Mouse (Mus musculus) heart, embryonic 12.5 days (tissue): ENCODE results near the gene A930009A15Rik. TPM values are rescaled to one million over a fixed set of nuclear protein-coding genes. Genes with fewer than 3 reads are reported as not detected.

ENCODE experiments used
- ATAC-seq: fragments of 200-750 bp; cut with Nextera tagmentation; 2 replicates; pipeline ENCODE4 v1.8.0; 2017; ENCODE audit warnings: moderate TSS enrichment, moderate library complexity; ENCODE audit not compliant: insufficient number of reproducible peaks, low FRiP score
- H3K27ac ChIP-seq: fragments of 300-500 bp; sonication (generic); 2 replicates; pipeline ENCODE4 v1.5.1; 2016; ENCODE audit warnings: mild to moderate bottlenecking, moderate library complexity; ENCODE audit not compliant: poor library complexity, severe bottlenecking
- H3K27me3 ChIP-seq: fragments of 300-500 bp; sonication (generic); replicated peaks from 2 replicates; pipeline ENCODE4 v1.6.1; 2016; ENCODE audit warnings: mild to moderate bottlenecking, moderate library complexity
- H3K36me3 ChIP-seq: fragments of 300-500 bp; sonication (generic); 2 replicates; pipeline ENCODE4 v1.6.1; 2016; ENCODE audit warnings: mild to moderate bottlenecking, moderate library complexity
- H3K4me1 ChIP-seq: fragments of 300-500 bp; sonication (generic); replicated peaks from 2 replicates; pipeline ENCODE4 v1.6.1; 2016; ENCODE audit warnings: mild to moderate bottlenecking
- H3K4me2 ChIP-seq: fragments of 300-500 bp; sonication (generic); 2 replicates; pipeline ENCODE4 v1.6.1; 2016; ENCODE audit warnings: mild to moderate bottlenecking, moderate library complexity
- H3K4me3 ChIP-seq: fragments of 300-500 bp; sonication (generic); 2 replicates; pipeline ENCODE4 v1.5.1; 2016; ENCODE audit warnings: mild to moderate bottlenecking
- H3K9ac ChIP-seq: fragments of 300-500 bp; sonication (generic); 2 replicates; pipeline ENCODE4 v1.6.1; 2016; ENCODE audit warnings: mild to moderate bottlenecking, moderate library complexity
- H3K9me3 ChIP-seq: fragments of 300-500 bp; sonication (generic); replicated peaks from 2 replicates; pipeline ENCODE4 v1.6.1; 2016; ENCODE audit warnings: mild to moderate bottlenecking, moderate library complexity
- WGBS: fragments of 180-500 bp; shearing (Covaris S2); methylation state at CpG from one replicate; pipeline ENCODE4 v1.1.7; 2016; 5-methylcytosine and 5-hydroxymethylcytosine counted together
- polyA plus RNA-seq: library from polyadenylated mRNA; unstranded; fragments of >200 nt; fragmentation: Nextera tagmentation; extraction: Ambion mirVana; gene quantifications from 2 replicates; pipeline ENCODE4 v1.2.1, GENCODE M21; 2016

Gene A930009A15Rik
- polyA plus RNA-seq, 1 experiment from 2014 or later, result not detected

GRCm38 (mm10) chr10:115581971-115582370, 12.2 kb downstream of the A930009A15Rik start:
- Histone ChIP-seq H3K9me3 (no peaks in the 10 kb centered on the region), H3K36me3 (no peaks in the 10 kb centered on the region), H3K4me1 (peaks cover 26% of the 10 kb centered on the region), H3K27ac (no peak overlapping the region), H3K4me2 (no peak overlapping the region), H3K9ac (no peak overlapping the region), H3K27me3 (peaks cover 28% of the 10 kb centered on the region), H3K4me3 (no peak overlapping the region)
- ATAC-seq, result no peak
- 63% methylated on average over 9 of the region's 9 CpGs for WGBS

GRCm38 (mm10) chr10:115583071-115583470, 13.3 kb downstream of the A930009A15Rik start:
- Histone ChIP-seq H3K9me3 (no peaks in the 10 kb centered on the region), H3K36me3 (no peaks in the 10 kb centered on the region), H3K27ac (no peak overlapping the region), H3K4me1 (peaks cover 34% of the 10 kb centered on the region), H3K9ac (no peak overlapping the region), H3K4me2 (no peak overlapping the region), H3K4me3 (no peak overlapping the region), H3K27me3 (peaks cover 38% of the 10 kb centered on the region)
- no peak for ATAC-seq
- 81% methylated on average over 3 of the region's 3 CpGs for WGBS

GRCm38 (mm10) chr10:115584656-115585055, 14.9 kb downstream of the A930009A15Rik start:
- Histone ChIP-seq H3K4me1 (peaks cover 33% of the 10 kb centered on the region), H3K9me3 (no peaks in the 10 kb centered on the region), H3K27me3 (peaks cover 53% of the 10 kb centered on the region), H3K4me3 (no peak overlapping the region), H3K9ac (no peak overlapping the region), H3K27ac (no peak overlapping the region), H3K36me3 (no peaks in the 10 kb centered on the region), H3K4me2 (peak overlapping the region; percentile 99)
- no peak for ATAC-seq
- WGBS, result 23% methylated on average over 14 of the region's 14 CpGs

GRCm38 (mm10) chr10:115585491-115586245, 15.9 kb downstream of the A930009A15Rik start:
- Histone ChIP-seq H3K9me3 (no peaks in the 10 kb centered on the region), H3K4me3 (peak overlapping the region; percentile 54), H3K36me3 (no peaks in the 10 kb centered on the region), H3K27me3 (peaks cover 59% of the 10 kb centered on the region), H3K27ac (no peak overlapping the region), H3K4me1 (peaks cover 32% of the 10 kb centered on the region), H3K4me2 (peak overlapping the region; percentile 99), H3K9ac (no peak overlapping the region)
- 3% methylated on average over 21 of the region's 21 CpGs for WGBS
- ATAC-seq, result no peak

- Histone ChIP-seq H3K4me2 (peak overlapping the region; percentile 99), H3K4me3 (peak overlapping the region; percentile 54), H3K4me1 (peaks cover 32% of the 10 kb centered on the region), H3K9me3 (no peaks in the 10 kb centered on the region), H3K27me3 (peaks cover 59% of the 10 kb centered on the region), H3K27ac (no peak overlapping the region), H3K36me3 (no peaks in the 10 kb centered on the region), H3K9ac (peak overlapping the region; percentile 56)
- peak; percentile 48 for ATAC-seq
- WGBS, result under 1% methylated on average over 41 of the region's 41 CpGs
Measured at GRCm38 (mm10) chr10:115586246-115587231, 16.8 kb downstream of the A930009A15Rik start.

- peak; percentile 79 for ATAC-seq
- peak within 1 kb of the TSS; percentile 56 for H3K9ac ChIP-seq
- H3K4me3 ChIP-seq, result peak within 1 kb of the TSS; percentile 54
- peak within 1 kb of the TSS; percentile 99 for H3K4me2 ChIP-seq
- under 1% methylated on average over 46 of the region's 47 CpGs for WGBS
- peaks cover 59% of the 10 kb centered on the region for H3K27me3 ChIP-seq
- H3K36me3 ChIP-seq, result no peaks in the 10 kb centered on the region
- H3K27ac ChIP-seq, result no peak within 1 kb of the TSS
- H3K9me3 ChIP-seq, result no peaks in the 10 kb centered on the region
- H3K4me1 ChIP-seq, result peaks cover 32% of the 10 kb centered on the region
Measured at GRCm38 (mm10) chr10:115587301-115587969, 17.6 kb downstream of the A930009A15Rik start, which contains the start of gene Lgr5. Gene Lgr5 (minus strand): TSS chr10:115587780.

- no peak overlapping the region for H3K27ac ChIP-seq
- WGBS, result 2% methylated on average over 7 of the region's 7 CpGs
Measured at GRCm38 (mm10) chr10:115587979-115588378, 18.2 kb downstream of the A930009A15Rik start.

GRCm38 (mm10) chr10:115593221-115593620, 23.4 kb downstream of the A930009A15Rik start:
- WGBS, result 74% methylated on average over 11 of the region's 11 CpGs
- no peak overlapping the region for H3K9ac ChIP-seq
- peaks cover 20% of the 10 kb centered on the region for H3K27me3 ChIP-seq
- H3K4me2 ChIP-seq, result no peak overlapping the region
- no peaks in the 10 kb centered on the region for H3K36me3 ChIP-seq
- H3K27ac ChIP-seq, result no peak overlapping the region
- H3K4me1 ChIP-seq, result peaks cover under 1% of the 10 kb centered on the region; the same call in 1 of the 2 replicates
- H3K4me3 ChIP-seq, result no peak overlapping the region
- H3K9me3 ChIP-seq, result no peaks in the 10 kb centered on the region
- no peak for ATAC-seq

More at GRCm38 (mm10) chr10:115587979-115588378, 18.2 kb downstream of the A930009A15Rik start:
- H3K36me3 ChIP-seq, result no peaks in the 10 kb centered on the region
- ATAC-seq, result no peak
- H3K9me3 ChIP-seq, result no peaks in the 10 kb centered on the region
- H3K4me2 ChIP-seq, result peak overlapping the region; percentile 99
- H3K27me3 ChIP-seq, result peaks cover 59% of the 10 kb centered on the region
- peaks cover 32% of the 10 kb centered on the region for H3K4me1 ChIP-seq
- peak overlapping the region; percentile 54 for H3K4me3 ChIP-seq
- peak overlapping the region; percentile 56; the same call in 1 of the 2 replicates for H3K9ac ChIP-seq

GRCm38 (mm10) chr10:115593651-115594050, 23.9 kb downstream of the A930009A15Rik start:
- WGBS, result 79% methylated on average over 6 of the region's 6 CpGs
- Histone ChIP-seq H3K27ac (no peak overlapping the region), H3K4me1 (no peaks in the 10 kb centered on the region), H3K27me3 (peaks cover 16% of the 10 kb centered on the region), H3K9me3 (no peaks in the 10 kb centered on the region), H3K9ac (no peak overlapping the region), H3K4me3 (no peak overlapping the region), H3K36me3 (no peaks in the 10 kb centered on the region), H3K4me2 (no peak overlapping the region)
- ATAC-seq, result no peak

- H3K27me3 ChIP-seq, result no peaks in the 10 kb centered on the region
- H3K27ac ChIP-seq, result no peak overlapping the region
- WGBS, result 82% methylated on average over 1 of the region's 1 CpGs
- no peak overlapping the region for H3K9ac ChIP-seq
- H3K4me2 ChIP-seq, result no peak overlapping the region
- no peaks in the 10 kb centered on the region for H3K9me3 ChIP-seq
- no peak for ATAC-seq
- no peaks in the 10 kb centered on the region for H3K36me3 ChIP-seq
- no peaks in the 10 kb centered on the region for H3K4me1 ChIP-seq
- H3K4me3 ChIP-seq, result no peak overlapping the region
Measured at GRCm38 (mm10) chr10:115595748-115596147, 26.0 kb downstream of the A930009A15Rik start.
